Mouse (Mus musculus) hindbrain, embryonic 15.5 days (tissue): ENCODE measurements around the gene Myo5a. TPM values are rescaled to one million over a fixed set of nuclear protein-coding genes. Genes with fewer than 3 reads are reported as not detected.

Experiments used
- ATAC-seq: fragments of 200-750 bp; cut with Nextera tagmentation; 2 replicates; pipeline ENCODE4 v1.8.0; 2017; ENCODE audit warnings: low read depth, moderate number of reproducible peaks, moderate TSS enrichment; ENCODE audit not compliant: low FRiP score
- H3K27ac ChIP-seq: fragments of 300-500 bp; sonication (generic); replicated peaks from 2 replicates; pipeline ENCODE4 v1.5.1; 2015; ENCODE audit warnings: mild to moderate bottlenecking, inconsistent platforms
- H3K27me3 ChIP-seq: fragments of 300-500 bp; sonication (generic); 2 replicates; pipeline ENCODE4 v1.6.1; 2015; ENCODE audit warnings: control low read depth, inconsistent platforms
- H3K36me3 ChIP-seq: fragments of 300-500 bp; sonication (generic); 2 replicates; pipeline ENCODE4 v1.6.1; 2015; ENCODE audit warnings: control low read depth, inconsistent platforms
- H3K4me1 ChIP-seq: fragments of 300-500 bp; sonication (generic); replicated peaks from 2 replicates; pipeline ENCODE4 v1.6.1; 2015; ENCODE audit warnings: control low read depth, inconsistent platforms
- H3K4me2 ChIP-seq: fragments of 300-500 bp; sonication (generic); 2 replicates; pipeline ENCODE4 v1.6.1; 2015; ENCODE audit warnings: moderate library complexity, mild to moderate bottlenecking, inconsistent platforms
- H3K4me3 ChIP-seq: fragments of 300-500 bp; sonication (generic); 2 replicates; pipeline ENCODE4 v1.5.1; 2015; ENCODE audit warnings: mild to moderate bottlenecking, inconsistent platforms
- H3K9ac ChIP-seq: fragments of 300-500 bp; sonication (generic); 2 replicates; pipeline ENCODE4 v1.6.1; 2015; ENCODE audit warnings: inconsistent platforms
- H3K9me3 ChIP-seq: fragments of 300-500 bp; sonication (generic); 2 replicates; pipeline ENCODE4 v1.6.1; 2016; ENCODE audit warnings: control low read depth, inconsistent platforms
- WGBS: fragments of 180-500 bp; shearing (Covaris S2); methylation state at CpG from one replicate; pipeline ENCODE4 v1.1.7; 2015; 5-methylcytosine and 5-hydroxymethylcytosine counted together
- polyA plus RNA-seq: library from polyadenylated mRNA; unstranded; fragments of >200 nt; fragmentation: Nextera tagmentation; extraction: Ambion mirVana; gene quantifications from 2 replicates; pipeline ENCODE4 v1.2.1, GENCODE M21; 2015

Myo5a gene
- polyA plus RNA-seq, 1 experiment from 2014 or later, result 34.2 TPM

- no peak overlapping the region for H3K9ac ChIP-seq
- H3K4me3 ChIP-seq, result no peak overlapping the region
- no peak overlapping the region for H3K27ac ChIP-seq
- peaks cover 21% of the 10 kb centered on the region for H3K4me1 ChIP-seq
- no peaks in the 10 kb centered on the region for H3K9me3 ChIP-seq
- H3K27me3 ChIP-seq, result no peaks in the 10 kb centered on the region
- ATAC-seq, result no peak
- WGBS, result 84% methylated on average over 2 of the region's 2 CpGs
- H3K36me3 ChIP-seq, result no peaks in the 10 kb centered on the region
- no peak overlapping the region for H3K4me2 ChIP-seq
Observed at GRCm38 (mm10) chr9:75041840-75042525, 28.8 kb upstream of the Myo5a start.

- H3K36me3 ChIP-seq, result no peaks in the 10 kb centered on the region
- no peak overlapping the region for H3K4me3 ChIP-seq
- 95% methylated on average over 2 of the region's 2 CpGs for WGBS
- no peak overlapping the region for H3K4me2 ChIP-seq
- no peaks in the 10 kb centered on the region for H3K9me3 ChIP-seq
- H3K27me3 ChIP-seq, result no peaks in the 10 kb centered on the region
- no peak overlapping the region for H3K9ac ChIP-seq
- ATAC-seq, result no peak
- peaks cover 21% of the 10 kb centered on the region for H3K4me1 ChIP-seq
- H3K27ac ChIP-seq, result no peak overlapping the region
Observed at GRCm38 (mm10) chr9:75043191-75043590, 27.6 kb upstream of the Myo5a start.

DNA sequence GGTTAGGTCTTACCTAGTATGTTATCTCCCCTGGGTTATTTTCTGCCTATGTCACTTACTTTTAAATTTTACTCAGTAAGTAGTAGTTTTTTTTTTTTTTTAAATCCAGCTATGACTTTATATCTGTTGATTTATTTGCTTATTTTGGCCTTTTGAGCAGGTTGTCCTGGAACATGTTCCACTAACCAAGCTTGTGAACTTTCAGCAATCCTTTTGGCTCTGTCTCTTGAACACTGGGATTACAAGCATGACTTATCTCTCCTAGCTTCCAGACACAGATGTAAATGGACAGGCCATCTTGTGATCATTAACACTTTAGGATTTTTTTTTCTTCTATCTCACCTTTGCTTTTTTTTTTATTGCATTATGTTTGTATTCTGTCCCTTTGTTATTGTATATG, 23.7 kb upstream of the Myo5a start:
- Histone ChIP-seq H3K36me3 (no peaks in the 10 kb centered on the region), H3K27me3 (no peaks in the 10 kb centered on the region), H3K9me3 (no peaks in the 10 kb centered on the region), H3K4me2 (no peak overlapping the region), H3K27ac (no peak overlapping the region), H3K4me1 (peaks cover 5% of the 10 kb centered on the region; the same call in 1 of the 2 replicates), H3K9ac (no peak overlapping the region), H3K4me3 (no peak overlapping the region)
- no peak for ATAC-seq

DNA sequence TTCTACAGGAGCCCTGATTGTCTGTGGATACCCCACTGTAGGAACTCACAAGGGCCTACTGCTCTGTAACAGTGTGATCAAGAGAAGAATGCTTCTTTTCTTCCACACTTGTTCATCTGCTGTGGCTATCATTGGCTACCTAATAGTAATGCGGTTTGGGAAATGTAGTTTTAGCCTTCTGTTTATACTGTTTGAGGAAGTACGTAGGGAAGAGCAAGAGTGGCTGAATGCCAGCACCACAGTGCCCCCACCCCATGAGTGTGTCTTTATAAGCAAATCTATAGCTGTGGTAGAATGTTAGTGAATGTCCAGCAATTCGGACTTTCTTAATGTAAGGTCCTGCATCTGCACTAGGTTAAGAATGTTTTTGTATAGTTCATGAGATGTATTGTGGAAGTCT, 21.7 kb upstream of the Myo5a start:
- Histone ChIP-seq H3K4me2 (no peak overlapping the region), H3K9ac (no peak overlapping the region), H3K4me3 (no peak overlapping the region), H3K4me1 (peaks cover 5% of the 10 kb centered on the region; the same call in 1 of the 2 replicates), H3K36me3 (no peaks in the 10 kb centered on the region), H3K9me3 (no peaks in the 10 kb centered on the region), H3K27ac (no peak overlapping the region), H3K27me3 (no peaks in the 10 kb centered on the region)
- no peak for ATAC-seq
- whole genome bisulfite sequencing, result 81% methylated on average over 3 of the region's 3 CpGs

GRCm38 (mm10) chr9:75050003-75050402, 20.8 kb upstream of the Myo5a start:
- peaks cover 5% of the 10 kb centered on the region; the same call in 1 of the 2 replicates for H3K4me1 ChIP-seq
- no peak overlapping the region for H3K27ac ChIP-seq
- peak; percentile 66; the same call in 1 of the 2 replicates for ATAC-seq
- H3K27me3 ChIP-seq, result no peaks in the 10 kb centered on the region
- no peaks in the 10 kb centered on the region for H3K9me3 ChIP-seq
- no peak overlapping the region for H3K4me3 ChIP-seq
- H3K9ac ChIP-seq, result no peak overlapping the region
- 0 out of 2 replicates have a peak, but pooled peaks cover 4% of the 10 kb centered on the region for H3K36me3 ChIP-seq
- H3K4me2 ChIP-seq, result no peak overlapping the region
- 31% methylated on average over 3 of the region's 3 CpGs for WGBS

DNA sequence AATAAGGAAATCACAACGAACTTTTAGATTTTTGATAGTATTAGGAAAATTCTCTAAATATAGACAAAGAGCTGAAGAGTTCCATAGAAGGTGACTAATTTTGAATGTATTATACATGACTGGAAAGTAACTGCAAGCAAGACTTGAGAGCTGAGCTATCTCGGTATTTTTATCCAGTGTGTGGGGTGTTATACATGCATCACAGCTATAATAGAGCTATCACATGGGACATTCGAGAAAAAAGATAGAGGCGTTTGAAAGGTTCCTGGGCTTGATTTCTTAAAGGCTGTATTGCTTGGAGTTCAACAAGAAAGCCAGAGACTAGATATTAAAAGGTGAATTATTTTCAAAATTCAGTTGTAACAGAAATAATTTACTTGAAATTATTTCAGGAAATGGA, 19.0 kb upstream of the Myo5a start:
- Histone ChIP-seq H3K36me3 (peaks cover 9% of the 10 kb centered on the region; the same call in 1 of the 2 replicates), H3K27me3 (no peaks in the 10 kb centered on the region), H3K4me1 (peaks cover 5% of the 10 kb centered on the region; the same call in 1 of the 2 replicates), H3K4me2 (no peak overlapping the region), H3K4me3 (no peak overlapping the region), H3K9ac (no peak overlapping the region), H3K9me3 (no peaks in the 10 kb centered on the region), H3K27ac (no peak overlapping the region)
- no peak for ATAC-seq
- WGBS, result 91% methylated on average over 4 of the region's 4 CpGs

DNA sequence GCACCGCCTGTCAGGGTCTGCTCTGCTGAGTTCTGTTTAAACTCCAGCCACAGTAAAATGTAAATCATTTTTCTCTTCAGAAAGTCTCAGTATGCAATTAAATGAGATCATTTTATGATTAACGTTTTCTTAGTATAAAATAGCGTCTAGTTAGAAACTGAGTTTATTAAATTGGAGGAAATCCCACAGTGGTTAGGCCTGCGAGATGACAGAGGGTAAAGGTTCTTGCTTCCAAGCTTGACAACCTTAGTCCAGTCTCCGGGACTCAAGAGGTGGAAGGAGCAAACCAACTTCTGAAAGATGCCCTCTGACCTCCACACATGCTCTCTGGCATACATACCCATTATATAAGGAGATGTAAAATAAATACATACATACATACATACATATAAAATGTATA, 15.8 kb upstream of the Myo5a start:
- ATAC-seq, result no peak
- H3K27me3 ChIP-seq, result no peaks in the 10 kb centered on the region
- H3K4me1 ChIP-seq, result peaks cover 5% of the 10 kb centered on the region; the same call in 1 of the 2 replicates
- no peaks in the 10 kb centered on the region for H3K9me3 ChIP-seq
- 92% methylated on average over 5 of the region's 5 CpGs for WGBS
- no peak overlapping the region for H3K9ac ChIP-seq
- H3K4me3 ChIP-seq, result no peak overlapping the region
- H3K27ac ChIP-seq, result no peak overlapping the region
- H3K36me3 ChIP-seq, result peaks cover 23% of the 10 kb centered on the region
- H3K4me2 ChIP-seq, result no peak overlapping the region

GRCm38 (mm10) chr9:75064678-75065331, 6.0 kb upstream of the Myo5a start:
- H3K4me2 ChIP-seq, result no peak overlapping the region
- H3K4me3 ChIP-seq, result no peak overlapping the region
- ATAC-seq, result no peak
- WGBS, result 68% methylated on average over 9 of the region's 9 CpGs
- no peak overlapping the region for H3K9ac ChIP-seq
- H3K27me3 ChIP-seq, result no peaks in the 10 kb centered on the region
- no peak overlapping the region for H3K27ac ChIP-seq
- no peaks in the 10 kb centered on the region for H3K4me1 ChIP-seq
- H3K36me3 ChIP-seq, result no peaks in the 10 kb centered on the region
- no peaks in the 10 kb centered on the region for H3K9me3 ChIP-seq

GRCm38 (mm10) chr9:75071029-75071705, 352 bp downstream of the Myo5a start:
- Histone ChIP-seq H3K9ac (peak overlapping the region; percentile 91), H3K4me1 (peaks cover 28% of the 10 kb centered on the region), H3K36me3 (no peaks in the 10 kb centered on the region), H3K9me3 (no peaks in the 10 kb centered on the region), H3K4me3 (peak overlapping the region; percentile 98), H3K27me3 (no peaks in the 10 kb centered on the region), H3K4me2 (peak overlapping the region; percentile 65), H3K27ac (peak overlapping the region; percentile 97)
- peak; percentile 96 for ATAC-seq
- WGBS, result 1% methylated on average over 66 of the region's 92 CpGs

DNA sequence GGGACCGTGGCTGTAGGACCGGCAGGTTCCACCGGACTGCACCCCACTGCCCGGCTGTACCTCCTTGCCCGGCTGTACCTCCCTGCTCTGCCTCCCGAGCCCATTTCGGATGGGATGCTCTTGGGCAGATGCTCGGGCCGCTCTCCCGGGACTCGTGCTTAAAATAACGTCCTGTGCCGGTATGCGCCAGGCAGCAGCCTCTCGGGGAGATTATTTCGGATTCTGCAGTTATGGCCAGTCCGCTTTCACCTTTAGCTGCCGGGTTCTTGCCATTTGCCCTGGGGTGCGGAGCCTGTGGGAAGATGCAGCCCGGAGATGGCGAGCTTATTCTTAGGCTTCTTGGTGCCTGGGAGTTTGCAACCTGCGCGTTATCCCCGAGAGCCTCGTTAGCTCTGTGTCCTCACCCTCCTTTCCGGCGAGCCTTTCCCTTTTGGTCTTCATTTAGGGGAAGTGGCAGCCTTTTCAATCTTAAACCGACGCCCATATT, 934 bp downstream of the Myo5a start:
- WGBS, result under 1% methylated on average over 29 of the region's 29 CpGs
- no peak; the same call in 1 of the 2 replicates for ATAC-seq
- H3K4me1 ChIP-seq, result peaks cover 28% of the 10 kb centered on the region

DNA sequence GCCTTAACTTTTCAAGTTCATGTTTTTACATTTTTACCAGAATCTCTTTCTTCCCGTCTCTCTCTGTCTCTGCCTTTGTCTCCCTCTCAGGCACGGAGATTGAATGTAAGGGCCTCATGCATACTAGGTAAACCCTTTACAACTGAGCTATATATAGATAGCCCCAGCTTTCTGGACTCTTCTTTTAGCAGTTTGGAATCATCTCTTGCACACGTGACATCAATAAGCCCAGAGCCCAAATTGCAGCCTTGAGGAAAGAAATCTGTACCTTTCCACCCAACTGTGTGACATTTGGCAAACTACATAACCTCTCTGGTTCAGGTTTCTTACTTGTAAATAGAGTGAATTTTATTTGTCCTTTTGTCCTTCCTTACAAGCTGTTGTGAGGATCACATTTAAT, 1.5 kb downstream of the Myo5a start:
- peak overlapping the region; percentile 97 for H3K27ac ChIP-seq
- 10% methylated on average over 3 of the region's 3 CpGs for WGBS

More for the DNA sequence above, 934 bp downstream of the Myo5a start:
- Histone ChIP-seq H3K27me3 (no peaks in the 10 kb centered on the region), H3K9ac (peak overlapping the region; percentile 91), H3K4me2 (peak overlapping the region; percentile 65), H3K9me3 (no peaks in the 10 kb centered on the region), H3K27ac (peak overlapping the region; percentile 97), H3K36me3 (no peaks in the 10 kb centered on the region), H3K4me3 (peak overlapping the region; percentile 98)

DNA sequence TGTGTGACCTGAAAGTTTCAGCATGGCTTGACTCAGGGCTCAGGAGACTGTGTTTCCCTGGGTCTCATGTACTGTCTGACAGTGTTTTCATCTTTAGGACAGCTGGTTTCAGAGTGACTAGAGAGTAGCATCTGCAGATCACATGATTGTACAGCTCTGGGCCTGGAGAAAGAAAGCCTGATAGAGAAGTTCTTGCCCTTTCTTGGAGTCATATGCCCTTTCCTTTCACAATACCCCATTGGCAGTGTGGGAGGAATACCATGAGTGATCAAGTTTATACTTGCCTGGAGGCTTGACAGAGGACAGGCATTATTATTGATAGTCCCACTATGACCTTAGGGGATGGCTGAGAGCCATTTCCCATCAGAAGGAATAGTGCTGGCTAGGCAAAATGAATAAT, 6.4 kb downstream of the Myo5a start:
- Histone ChIP-seq H3K4me1 (peaks cover 25% of the 10 kb centered on the region), H3K9ac (no peak overlapping the region), H3K4me2 (no peak overlapping the region), H3K27me3 (no peaks in the 10 kb centered on the region), H3K9me3 (no peaks in the 10 kb centered on the region), H3K36me3 (no peaks in the 10 kb centered on the region), H3K4me3 (no peak overlapping the region), H3K27ac (no peak overlapping the region)
- ATAC-seq, result no peak

More for the DNA sequence above, 1.5 kb downstream of the Myo5a start:
- H3K9ac ChIP-seq, result peak overlapping the region; percentile 91
- ATAC-seq, result no peak
- peak overlapping the region; percentile 65 for H3K4me2 ChIP-seq
- peaks cover 28% of the 10 kb centered on the region for H3K4me1 ChIP-seq
- H3K36me3 ChIP-seq, result no peaks in the 10 kb centered on the region
- no peaks in the 10 kb centered on the region for H3K9me3 ChIP-seq
- no peaks in the 10 kb centered on the region for H3K27me3 ChIP-seq
- peak overlapping the region; percentile 98 for H3K4me3 ChIP-seq
